Mouse (Mus musculus) lung, postnatal 0 days (tissue): ENCODE results near the gene Calm3.

ENCODE experiments used
- CTCF ChIP-seq: IDR thresholded peaks from 2 replicates; pipeline ENCODE4 v1.5.1; 2016; ENCODE audit warnings: antibody characterized with exemption, mild to moderate bottlenecking
- EP300 ChIP-seq: IDR thresholded peaks from 2 replicates; pipeline ENCODE4 v1.6.1; 2016; ENCODE audit warnings: antibody characterized with exemption, mild to moderate bottlenecking, control low read depth

GRCm38 (mm10) chr7:16947349-16947895 lies 23.5 kb upstream of the Calm3 start:
- TF ChIP-seq CTCF (no peak), EP300 (no peak)
